ENCODE assay signal across 10 mouse cellular contexts in genomic region chr12:33071901-33072672, GRCm38 (mm10). TPM values are rescaled to one million over a fixed set of nuclear protein-coding genes. Genes with fewer than 3 reads are reported as not detected.
DNase-seq lines count a peak whose midpoint lies in the region; ATAC-seq and TF ChIP-seq lines count a peak whose summit lies in the region.
"Had no signal": no experiment of that assay in that cellular context is flagged by ENCODE, and none has a peak within 500 bp of the region (broad histone marks: within the 10 kb centered on the region; RNA-seq: fewer than 3 reads in every experiment).

No protein-coding gene starts in this region.

- no peak overlapping the region for H3K4me2 ChIP-seq in liver, postnatal 0 days (ENCODE audit: low read depth, low read length)

- DNase-seq in cerebellum, adult 18-20 months, result peak; percentile 3 to 7
- no peak for DNase-seq in cerebellum, adult 8-10 months
- DNase-seq in urinary bladder, postnatal 14 days (ENCODE audit: low spot score), result peak; percentile 53
- no peak for DNase-seq in urinary bladder, adult 18-20 months (ENCODE audit: low spot score in 2 of 2)
- peak; percentile 34 to 37 for DNase-seq in layer of hippocampus, postnatal 36 days
- peak; percentile 41 for DNase-seq in right cerebral cortex, postnatal 25 days
- no peak for DNase-seq in liver, postnatal 0 days
- DNase-seq in spleen, postnatal 10 days (ENCODE audit: low spot score in 2 of 2), result no peak

- no peak for TF ChIP-seq EP300 in liver, postnatal 0 days (IDR thresholded peaks at IDR 0.05; ENCODE audit: low read depth)

- H3K4me3 ChIP-seq in liver, postnatal 0 days (ENCODE audit: low read depth, low read length), result no peak overlapping the region
- H3K4me3 ChIP-seq: left cerebral cortex, adult 2 months; myocyte had no signal

- H3K9ac ChIP-seq in liver, postnatal 0 days (replicated peaks), result no peak overlapping the region

- no peaks in the 10 kb centered on the region for H3K9me3 ChIP-seq in liver, postnatal 0 days (ENCODE audit: low read length)

- TF ChIP-seq CTCF in liver, postnatal 0 days (IDR thresholded peaks at IDR 0.05; ENCODE audit: low read depth), result no peak

- 57% methylated on average over 8 of the region's 8 CpGs for whole genome bisulfite sequencing in liver, postnatal 0 days (ENCODE audit: insufficient replicate concordance)

- H3K4me1 ChIP-seq in liver, postnatal 0 days (ENCODE audit: insufficient read depth), result no peaks in the 10 kb centered on the region

- no peak for ATAC-seq in liver, postnatal 0 days

- H3K36me3 ChIP-seq in liver, postnatal 0 days (replicated peaks; ENCODE audit: insufficient read depth, low read length), result no peaks in the 10 kb centered on the region

- H3K27ac ChIP-seq in liver, postnatal 0 days (ENCODE audit: low read depth), result no peak overlapping the region
- H3K27ac ChIP-seq: left cerebral cortex, adult 2 months had no signal

- no peaks in the 10 kb centered on the region for H3K27me3 ChIP-seq in liver, postnatal 0 days (ENCODE audit: insufficient read depth, low read length)

RNA-seq across cellular contexts. Expression of gene Cdhr3, which starts 20.6 kb away (rescaled TPM):
- 1 to 10 TPM in 1 of 2 experiments, under 1 TPM in 1; 0.94 to 1.4 TPM for total RNA-seq in layer of hippocampus, postnatal 36 days (2021)
- polyA plus RNA-seq in liver, postnatal 0 days (2015; fragmentation: Nextera tagmentation; extraction: Ambion mirVana), result not detected in 2 replicates

Comparison
In these comparisons a context has a peak if more than half of its experiments do, and no peak if none do; other contexts are left out.
1. DNase-seq: peak in cerebellum, adult 18-20 months (2 of 2), urinary bladder, postnatal 14 days (single experiment), layer of hippocampus, postnatal 36 days (2 of 2) and right cerebral cortex, postnatal 25 days (single experiment); none in cerebellum, adult 8-10 months (single experiment), urinary bladder, adult 18-20 months (0 of 2), liver, postnatal 0 days (single experiment) and spleen, postnatal 10 days (0 of 2).